In the genomic region with DNA sequence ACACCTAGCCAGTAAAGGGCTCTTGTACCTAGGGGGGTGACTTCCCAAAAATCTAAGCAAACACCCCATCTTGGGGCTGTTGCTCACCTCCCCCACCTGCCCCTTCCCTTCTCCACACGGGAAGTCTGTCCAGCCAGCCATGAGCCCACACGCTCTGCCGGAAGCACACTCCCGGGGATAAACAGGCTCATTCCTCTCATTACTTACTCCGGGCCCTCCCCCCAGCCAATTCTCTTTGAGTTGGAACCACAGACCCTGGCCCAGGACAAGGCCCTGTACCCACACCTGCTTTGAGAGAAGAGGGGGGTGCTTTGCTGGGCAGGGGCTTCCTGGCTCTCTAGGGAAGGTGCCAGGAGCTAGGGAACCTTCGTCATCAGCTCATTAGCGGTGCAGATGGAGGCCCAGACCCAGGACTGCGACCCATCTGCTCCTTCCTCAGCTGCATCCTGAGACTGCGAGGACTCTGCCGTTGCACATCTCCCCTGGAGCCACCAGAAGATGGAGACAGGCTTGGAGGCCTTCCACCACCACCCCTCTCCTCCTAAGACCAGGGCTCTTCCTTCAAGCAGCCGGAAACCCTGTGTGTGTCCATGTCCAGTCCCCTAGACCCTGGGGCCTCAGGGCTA, we compare ENCODE assay signal across 26 mouse cellular contexts. TPM values are rescaled to one million over a fixed set of nuclear protein-coding genes. Genes with fewer than 3 reads are reported as not detected.
A peak's percentile ranks its signal among the peaks of the same experiment; 100 is the strongest.
DNase-seq lines count a peak whose midpoint lies in the region; TF ChIP-seq lines count a peak whose summit lies in the region.
"Had no signal": no experiment of that assay in that cellular context is flagged by ENCODE, and none has a peak within 500 bp of the region (broad histone marks: within the 10 kb centered on the region; RNA-seq: fewer than 3 reads in every experiment).

No protein-coding gene starts in this region.

- peak; percentile 82 for DNase-seq in cerebellum, adult 11-12 months
- DNase-seq in cerebellum, postnatal 4 days (ENCODE audit: low spot score in 2 of 2), result no peak
- DNase-seq in layer of hippocampus, adult 9-11 months, result peak; percentile 34
- DNase-seq in layer of hippocampus, adult 8-10 months (ENCODE audit: low spot score in 2 of 2), result no peak
- DNase-seq in cerebellum, adult 9-10 months, result peak; percentile 81
- DNase-seq in embryo, embryonic 10.5 days (ENCODE audit: low spot score), result no peak
- no peak for DNase-seq in neural tube, embryonic 10.5 days (ENCODE audit: extremely low spot score, low spot score)
- DNase-seq: adrenal gland, postnatal 25 days; heart, postnatal 4 days; kidney, adult 2 months; layer of hippocampus, postnatal 36 days; lung, postnatal 36 days; midbrain, embryonic 14.5 days had no signal

- H3K4me3 ChIP-seq in cortical plate, adult 2 months (ENCODE audit: insufficient read depth, low read length), result no peak overlapping the region
- H3K4me3 ChIP-seq: embryonic facial prominence, embryonic 12.5 days; erythroblast, embryonic 14.5 days; heart, embryonic 10.5 days; hindbrain, embryonic 15.5 days; limb, embryonic 15.5 days; lung, embryonic 15.5 days; neural tube, embryonic 13.5 days had no signal

- TF ChIP-seq POLR2A in cortical plate, adult 2 months (IDR thresholded peaks at IDR 0.05; ENCODE audit: extremely low read depth, insufficient read depth, low read length), result no peak

- 0 out of 2 replicates have a peak overlapping the region, but pooled peaks have one; percentile 25 for H3K27ac ChIP-seq in cortical plate, adult 2 months (ENCODE audit: insufficient read depth, low read length)
- H3K27ac ChIP-seq: embryonic facial prominence, embryonic 12.5 days; heart, embryonic 10.5 days; hindbrain, embryonic 15.5 days; kidney, postnatal 0 days; limb, embryonic 15.5 days; liver, embryonic 14.5 days; lung, embryonic 15.5 days; neural tube, embryonic 13.5 days had no signal

- TF ChIP-seq CTCF in cortical plate, adult 2 months (IDR thresholded peaks at IDR 0.05; ENCODE audit: extremely low read depth, insufficient read depth, low read length), result no peak

- H3K4me1 ChIP-seq in cortical plate, adult 2 months (ENCODE audit: control insufficient read depth, insufficient read depth, low read length), result peaks cover 5% of the 10 kb centered on the region; the same call in 1 of the 2 replicates

RNA-seq across cellular contexts. Expression of a gene that starts 39.2 kb away (rescaled TPM):
- 100 to 1,000 TPM in 1 of 4 experiments, 10 to 100 TPM in 3; 85.1 to 110 (median 94.9) TPM for total RNA-seq in layer of hippocampus, adult 8-10 months (2022)
- 66.4 and 70.6 TPM in 2 replicates for polyA plus RNA-seq in cortical plate, adult 2 months (2012; rRNA removed)
- total RNA-seq: heart, postnatal 4 days had no signal
- polyA plus RNA-seq: erythroblast, embryonic 14.5 days had no signal

RNA-seq across cellular contexts. Expression of a gene that starts 49.5 kb away (rescaled TPM):
- total RNA-seq in layer of hippocampus, adult 8-10 months (2022), result 10 to 100 TPM; 18.2 to 25.4 (median 21.9) TPM
- polyA plus RNA-seq in cortical plate, adult 2 months (2012; rRNA removed), result 17.8 and 19.5 TPM in 2 replicates

RNA-seq across cellular contexts. Expression of a gene that starts 53.4 kb away (rescaled TPM):
- total RNA-seq in layer of hippocampus, adult 8-10 months (2022), result 10 to 100 TPM; 34.4 to 46.8 (median 42.3) TPM
- 64.5 and 68.2 TPM in 2 replicates for polyA plus RNA-seq in cortical plate, adult 2 months (2012; rRNA removed)

RNA-seq across cellular contexts. Expression of a gene that starts 56.6 kb away (rescaled TPM):
- 10 to 100 TPM; 15.1 to 33.7 (median 22.6) TPM for total RNA-seq in layer of hippocampus, adult 8-10 months (2022)
- 25.9 and 28.2 TPM in 2 replicates for polyA plus RNA-seq in cortical plate, adult 2 months (2012; rRNA removed)
- total RNA-seq: adrenal gland, postnatal 25 days; gastrocnemius, adult 8-10 months; granulocyte monocyte progenitor cell, adult 5-6 weeks; heart, postnatal 4 days; megakaryocyte-erythroid progenitor cell, adult 5-6 weeks had no signal
- polyA plus RNA-seq: erythroblast, embryonic 14.5 days; kidney, adult 2 months had no signal

Comparison
In these comparisons a context has a peak if more than half of its experiments do, and no peak if none do; other contexts are left out.
1. DNase-seq: peak in cerebellum, adult 11-12 months (single experiment), layer of hippocampus, adult 9-11 months (single experiment) and cerebellum, adult 9-10 months (single experiment); none in cerebellum, postnatal 4 days (0 of 2), layer of hippocampus, adult 8-10 months (0 of 2), embryo, embryonic 10.5 days (single experiment) and neural tube, embryonic 10.5 days (single experiment).